Mouse (Mus musculus) right cerebral cortex, postnatal 4 days (tissue): Measurements from ENCODE around the gene Vmn2r52.
"Not testable (repeated sequence)": the region's sequence is repeated elsewhere in the genome, so short reads cannot be mapped to it uniquely, and the experiment has no call there.

Experiments used
- DNase-seq: peaks from one replicate; pipeline ENCODE4 v3.0.0-alpha.2; 2022

The Vmn2r52 gene

GRCm38 (mm10) chr7:10176473-10176872 lies at the start of gene Vmn2r52:
Gene Vmn2r52, minus strand, starts transcription at chr7:10176573.
- DNase-seq, result no peak

GRCm38 (mm10) chr7:10105641-10106040 lies 70.7 kb downstream of the Vmn2r52 start, which contains the start of gene Vmn2r51:
Gene Vmn2r51, minus strand, starts transcription at chr7:10105741.
- not testable (repeated sequence) for DNase-seq
